Mouse (Mus musculus): ENCODE data around the gene Cela2a.

Gene Cela2a

DNA sequence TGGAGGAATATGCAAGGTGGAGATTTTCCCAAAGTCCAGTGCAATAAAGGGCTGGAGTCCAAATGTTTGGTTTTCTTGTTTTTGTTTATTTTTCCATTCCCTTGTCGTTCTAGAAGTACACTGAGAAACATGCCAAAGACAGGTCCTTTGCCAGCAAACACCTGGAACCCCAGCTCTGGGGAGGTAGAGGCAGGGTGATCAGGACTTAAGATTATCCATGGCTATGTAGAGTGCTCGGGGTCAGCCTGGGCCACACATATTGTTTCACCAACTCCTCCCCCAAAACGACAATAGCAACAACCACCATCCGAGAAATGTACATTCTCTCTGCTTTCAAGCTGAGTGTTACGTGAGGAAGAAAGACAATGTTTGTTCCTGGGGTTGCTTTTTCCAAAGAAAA is at the start of gene Cela2a:
TSS of gene Cela2a (minus strand) at position 101 of the 400 bp plus-strand sequence.
- DNase-seq (ENCODE audit: low read depth, low spot score), result no peak

DNA sequence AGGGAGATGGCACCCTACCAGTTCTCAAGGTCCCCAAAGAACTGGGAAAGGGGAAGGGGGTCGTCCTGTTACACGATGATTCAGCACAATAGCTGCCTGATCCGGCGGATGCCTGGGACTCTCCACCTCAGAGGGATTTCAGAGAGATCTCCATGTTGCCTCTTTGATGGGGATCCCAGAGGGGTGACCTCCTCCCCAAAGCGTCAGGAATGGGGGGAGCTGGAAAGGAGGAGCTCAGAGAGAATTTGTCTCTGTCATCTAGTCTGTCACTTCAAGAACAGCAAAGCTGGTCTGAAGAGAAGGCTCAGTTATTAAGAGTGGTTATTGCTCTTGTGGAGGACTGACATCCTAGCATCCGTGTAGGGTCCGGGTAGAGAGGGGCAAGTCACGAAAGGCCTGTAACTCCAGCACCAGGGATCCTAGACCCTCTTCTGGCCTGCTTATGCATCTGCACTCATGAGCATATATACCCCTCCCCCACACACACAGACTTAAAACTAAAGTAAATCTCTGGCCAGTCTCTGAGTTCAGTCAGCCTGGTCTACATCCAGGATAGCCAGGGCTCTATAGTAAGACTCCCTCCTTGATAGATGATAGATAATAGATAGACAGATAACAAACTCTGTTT is 49.6 kb upstream of the Cela2a start:
- DNase-seq (ENCODE audit: low read depth, low spot score), result peak; percentile 54

DNA sequence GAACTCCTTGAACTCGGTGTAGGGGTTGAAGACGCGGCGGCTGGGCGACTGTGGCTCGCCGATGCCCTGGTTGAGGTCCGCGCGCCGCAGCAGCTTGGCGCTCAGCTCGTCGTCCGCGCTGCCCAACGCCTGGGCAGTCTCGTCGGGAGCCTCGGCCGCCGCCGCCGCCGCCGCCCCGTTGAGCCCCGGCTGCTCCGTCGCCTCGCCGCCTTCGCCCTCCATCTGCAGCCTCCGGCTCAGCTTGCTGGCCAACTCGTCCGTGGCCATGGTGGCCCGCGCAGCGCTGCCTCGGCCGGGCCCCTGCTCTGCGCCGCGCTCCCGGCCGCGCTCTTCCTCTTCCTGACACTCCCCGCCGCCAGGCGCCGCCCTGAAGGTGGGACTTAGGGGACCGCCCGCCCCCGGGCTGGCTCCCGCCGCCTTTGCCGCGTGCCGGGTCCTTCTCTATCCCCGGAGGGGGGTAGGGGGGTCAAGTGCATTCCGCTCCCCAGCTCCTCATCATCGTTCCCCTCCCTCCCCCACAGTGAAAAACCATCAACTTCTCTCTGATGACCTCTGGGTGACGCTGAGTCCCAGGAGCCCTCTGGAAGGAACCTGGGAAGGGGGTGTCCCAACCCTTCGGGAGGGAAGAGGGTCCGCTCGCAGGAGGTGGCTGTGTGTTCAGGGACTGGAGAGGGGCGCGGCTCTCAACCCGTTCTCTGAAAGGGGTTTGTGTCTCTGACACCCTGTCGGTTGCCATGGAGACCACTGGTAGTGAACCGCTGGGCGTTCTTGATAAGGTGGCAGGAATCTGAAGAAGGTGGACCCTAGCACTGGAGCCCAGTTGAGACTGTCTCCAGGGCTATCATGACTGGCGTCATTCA is 48.9 kb upstream of the Cela2a start, which contains the start of gene Efhd2:
TSS of gene Efhd2 (minus strand) at position 320 of the 860 bp plus-strand sequence.
- peak; percentile 96 for DNase-seq (ENCODE audit: low read depth, low spot score)

DNA sequence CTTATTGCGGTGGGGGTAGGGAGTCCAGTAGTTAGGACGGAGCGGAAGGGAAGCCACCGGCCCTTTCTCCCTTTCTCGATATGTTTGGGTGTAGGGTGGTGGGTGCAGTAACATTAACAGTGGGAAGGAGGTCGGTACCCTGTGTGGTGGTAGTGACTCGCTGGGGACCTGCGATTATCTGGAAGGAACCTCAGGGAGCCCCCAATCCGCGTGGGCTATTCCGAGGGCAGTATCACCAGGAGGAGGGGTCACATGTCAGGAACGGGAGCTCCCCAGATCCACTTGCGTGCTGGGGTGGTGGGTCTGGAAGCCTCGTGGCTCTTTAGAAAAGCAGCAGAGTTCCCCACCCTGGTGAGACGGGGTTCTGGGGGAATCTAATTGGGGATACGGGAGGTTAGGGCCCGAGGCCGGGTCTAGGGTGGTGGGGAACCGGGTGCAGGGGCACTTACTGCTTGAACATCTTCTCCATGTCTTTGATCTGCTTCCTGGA is 48.2 kb upstream of the Cela2a start:
- no peak for DNase-seq (ENCODE audit: low read depth, low spot score)

DNA sequence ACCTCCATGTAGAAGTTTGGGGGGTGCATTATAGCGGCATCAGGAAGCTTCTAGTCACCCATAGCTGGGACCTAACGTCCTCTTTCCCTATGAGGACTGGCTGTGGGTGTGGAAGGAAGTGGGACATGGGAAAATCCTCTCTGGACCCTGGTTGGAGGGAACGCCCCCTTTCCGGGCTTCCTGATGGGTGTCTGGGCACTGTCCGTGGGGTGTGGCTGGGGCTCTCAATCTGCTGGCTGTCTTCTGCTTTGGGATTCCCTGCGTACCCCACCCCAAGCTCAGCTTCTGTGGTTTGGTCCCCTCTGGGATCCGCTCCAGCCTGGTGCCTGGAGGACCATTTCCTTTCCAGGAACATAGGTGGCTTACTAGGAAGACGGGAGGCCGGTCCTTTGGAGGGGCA is 47.0 kb upstream of the Cela2a start:
- DNase-seq (ENCODE audit: low read depth, low spot score), result no peak

GRCm38 (mm10) chr4:141871909-141872308 is 45.9 kb upstream of the Cela2a start:
- no peak for DNase-seq (ENCODE audit: low read depth, low spot score)

GRCm38 (mm10) chr4:141871333-141871725 is 45.4 kb upstream of the Cela2a start:
- no peak for DNase-seq (ENCODE audit: low read depth, low spot score)

DNA sequence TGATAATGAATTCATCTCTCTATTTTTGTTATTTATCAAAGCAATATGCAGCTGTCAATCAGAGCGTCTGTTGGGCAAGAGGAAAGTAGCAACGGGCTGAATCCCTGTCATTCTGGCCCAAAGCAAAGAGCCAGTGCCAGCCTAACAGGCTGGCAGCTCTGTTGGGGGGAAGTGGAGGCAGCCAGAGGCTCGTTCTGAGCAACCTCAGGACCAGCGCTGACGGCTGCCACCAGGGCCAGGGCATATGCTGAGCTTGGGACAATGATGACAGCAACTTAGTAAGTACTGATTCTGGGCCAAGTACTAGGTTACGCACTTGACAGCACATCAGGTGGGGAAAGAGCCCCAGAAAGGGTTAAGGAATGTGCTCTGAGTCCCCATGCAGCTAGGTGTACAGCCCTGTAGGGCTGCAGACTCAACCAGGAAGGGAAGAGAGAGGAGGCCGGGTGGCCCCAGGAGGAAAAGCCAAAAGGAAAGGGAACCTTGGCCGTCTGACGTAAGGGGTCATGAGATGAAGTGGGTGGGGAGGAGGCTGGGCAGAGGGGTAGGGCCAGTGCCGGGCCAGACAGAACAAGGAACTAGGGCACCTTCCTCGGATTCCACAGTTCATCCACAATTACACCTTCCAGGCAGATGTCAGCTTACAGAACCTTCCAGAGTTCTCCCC is 44.8 kb upstream of the Cela2a start:
- no peak for DNase-seq (ENCODE audit: low read depth, low spot score)

DNA sequence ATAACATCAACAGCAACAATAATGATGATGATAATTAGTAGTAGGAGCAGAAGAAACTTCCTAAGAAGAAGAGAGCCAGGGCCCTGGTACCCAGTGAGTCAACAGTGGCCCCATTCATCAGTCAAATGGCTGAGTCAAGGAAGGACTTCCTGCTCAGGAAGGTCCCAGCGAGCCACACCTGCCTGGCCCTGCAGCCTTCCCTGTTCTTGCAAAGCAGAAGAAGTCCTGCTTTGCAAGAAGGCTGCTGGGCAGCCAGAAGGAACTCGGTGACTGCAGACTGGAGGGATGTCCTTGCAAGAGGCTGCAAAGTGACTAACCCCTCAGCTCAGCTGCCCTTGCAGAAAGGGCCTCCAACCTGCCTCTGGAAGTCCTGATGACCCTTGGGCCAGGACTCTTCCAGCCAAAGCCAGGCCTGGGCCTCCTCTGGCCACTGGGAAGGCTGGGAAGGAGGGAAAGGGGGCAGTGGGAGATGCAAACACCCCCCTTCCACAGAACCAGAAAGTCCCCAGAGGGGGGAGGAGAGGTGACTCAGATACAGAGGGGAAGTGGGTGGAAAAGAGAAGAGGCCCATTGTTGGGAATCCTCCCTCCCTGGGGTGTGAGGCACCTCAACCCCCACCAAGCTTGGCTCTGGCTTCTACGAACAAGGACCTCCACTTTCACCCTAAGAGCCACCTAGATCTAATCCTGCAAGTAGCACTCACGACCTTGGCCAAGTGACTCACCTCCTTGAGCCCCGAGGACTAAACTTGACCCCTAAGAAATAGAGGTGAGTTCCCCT is 43.7 kb upstream of the Cela2a start:
- DNase-seq (ENCODE audit: low read depth, low spot score), result no peak

GRCm38 (mm10) chr4:141868051-141868450 is 42.1 kb upstream of the Cela2a start:
- DNase-seq (ENCODE audit: low read depth, low spot score), result no peak

- DNase-seq (ENCODE audit: low read depth, low spot score), result no peak
Measured at GRCm38 (mm10) chr4:141867498-141867897, 41.5 kb upstream of the Cela2a start.

DNA sequence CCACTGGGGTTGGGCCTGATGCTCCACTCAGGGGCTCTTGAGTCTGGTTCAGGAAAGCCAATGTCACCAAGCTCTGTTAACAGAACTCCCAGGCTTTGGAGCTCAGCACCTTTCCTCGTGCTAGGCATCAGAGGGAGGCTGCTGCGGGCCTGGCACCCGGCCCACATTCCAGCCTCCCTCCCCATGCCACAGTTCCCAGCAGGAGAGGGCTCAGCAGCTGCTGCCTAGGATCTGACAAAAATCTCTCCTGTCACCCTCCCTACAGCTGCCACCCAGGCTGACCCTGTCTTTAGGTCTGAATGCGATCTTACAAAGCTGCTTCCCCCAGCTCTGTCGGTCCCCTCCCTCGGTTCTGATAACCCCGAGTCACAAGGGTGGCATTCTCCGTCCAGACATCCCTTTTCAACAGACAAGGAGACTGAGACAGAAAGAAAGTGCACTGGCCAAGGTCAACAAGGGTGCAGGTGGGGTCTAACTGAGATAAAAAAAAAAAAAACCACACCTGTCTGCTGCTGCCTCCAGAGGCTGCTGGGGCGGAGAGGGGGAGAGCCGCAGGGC is 41.1 kb upstream of the Cela2a start:
- no peak for DNase-seq (ENCODE audit: low read depth, low spot score)

DNA sequence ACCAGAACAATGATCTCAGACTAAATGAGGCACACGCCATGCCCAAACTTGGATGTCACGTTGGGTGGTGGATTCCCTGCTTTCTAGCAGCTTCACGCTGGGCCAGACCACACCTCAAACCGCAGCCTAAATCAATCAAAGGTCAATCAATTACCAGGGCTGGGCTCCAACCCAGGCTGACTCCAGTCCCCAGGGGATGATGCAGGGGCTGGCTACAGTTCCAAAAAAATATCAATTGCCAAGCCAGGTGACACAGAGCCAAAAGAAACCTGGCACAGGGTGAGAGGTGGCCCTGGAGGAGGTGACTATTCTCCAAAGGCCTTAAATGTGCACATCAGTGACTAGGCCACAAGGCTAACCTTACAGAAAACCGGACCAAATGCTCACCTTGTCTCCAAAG is 39.6 kb upstream of the Cela2a start:
- DNase-seq (ENCODE audit: low read depth, low spot score), result no peak

- DNase-seq (ENCODE audit: low read depth, low spot score), result peak; percentile 80
Measured at GRCm38 (mm10) chr4:141865006-141865405, 39.0 kb upstream of the Cela2a start.

- peak; percentile 61 for DNase-seq (ENCODE audit: low read depth, low spot score)
Measured at GRCm38 (mm10) chr4:141864506-141864905, 38.5 kb upstream of the Cela2a start.

GRCm38 (mm10) chr4:141863726-141864280 is 37.8 kb upstream of the Cela2a start:
- no peak for DNase-seq (ENCODE audit: low read depth, low spot score)

DNA sequence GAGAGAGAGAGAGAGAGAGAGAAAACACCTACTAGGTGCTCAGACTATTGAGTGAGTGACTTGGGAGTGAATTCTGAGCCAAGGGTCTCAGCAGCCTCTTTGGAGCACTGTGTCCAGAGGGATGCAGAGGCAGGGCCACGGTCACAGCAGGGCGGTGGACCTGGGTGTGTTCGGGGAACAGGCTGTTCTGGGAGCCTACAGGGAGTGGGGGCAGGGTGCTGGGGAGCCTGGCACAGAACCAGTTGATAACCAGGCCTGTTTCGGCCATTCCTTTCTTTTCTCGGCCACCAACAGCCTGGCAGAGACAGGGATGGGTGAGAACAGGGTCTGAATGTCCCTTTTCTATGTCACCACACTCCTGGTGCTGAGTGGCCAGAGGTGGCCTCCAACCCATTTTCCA is 36.9 kb upstream of the Cela2a start:
- no peak for DNase-seq (ENCODE audit: low read depth, low spot score)

DNA sequence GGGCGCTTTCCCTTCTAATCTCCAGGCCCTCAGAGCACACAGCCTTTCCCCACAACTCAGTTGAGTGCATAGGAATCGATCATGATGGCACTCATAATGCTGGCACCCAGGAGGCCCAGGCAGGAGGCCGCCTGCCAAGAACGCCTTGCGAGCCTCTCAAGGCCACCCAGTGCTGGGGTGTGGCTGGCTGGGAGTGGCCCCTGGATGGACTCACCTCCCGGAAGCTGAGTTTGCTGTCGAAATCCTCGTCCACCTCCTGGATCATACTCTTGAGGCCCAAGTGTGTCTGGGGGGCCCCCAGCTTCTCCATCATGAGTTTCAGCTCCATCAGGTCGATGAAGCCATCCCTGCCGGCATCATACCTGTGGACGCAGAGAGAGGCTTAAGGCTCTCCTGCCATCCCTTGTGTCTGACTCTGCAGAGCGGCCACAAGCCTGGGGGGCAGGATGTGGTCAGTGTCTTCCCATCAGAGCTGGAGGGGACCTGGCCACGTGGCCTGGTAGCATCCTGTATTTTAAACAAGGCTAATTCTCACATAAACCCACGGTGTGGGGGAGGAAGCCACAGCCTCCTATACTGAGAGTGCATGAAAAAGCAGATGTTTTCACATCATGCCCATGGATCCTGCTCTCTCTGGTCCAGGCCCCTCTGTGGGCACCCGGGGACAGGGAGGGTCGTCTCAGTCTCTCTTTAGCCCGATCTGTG is 35.8 kb upstream of the Cela2a start:
- DNase-seq (ENCODE audit: low read depth, low spot score), result no peak

DNA sequence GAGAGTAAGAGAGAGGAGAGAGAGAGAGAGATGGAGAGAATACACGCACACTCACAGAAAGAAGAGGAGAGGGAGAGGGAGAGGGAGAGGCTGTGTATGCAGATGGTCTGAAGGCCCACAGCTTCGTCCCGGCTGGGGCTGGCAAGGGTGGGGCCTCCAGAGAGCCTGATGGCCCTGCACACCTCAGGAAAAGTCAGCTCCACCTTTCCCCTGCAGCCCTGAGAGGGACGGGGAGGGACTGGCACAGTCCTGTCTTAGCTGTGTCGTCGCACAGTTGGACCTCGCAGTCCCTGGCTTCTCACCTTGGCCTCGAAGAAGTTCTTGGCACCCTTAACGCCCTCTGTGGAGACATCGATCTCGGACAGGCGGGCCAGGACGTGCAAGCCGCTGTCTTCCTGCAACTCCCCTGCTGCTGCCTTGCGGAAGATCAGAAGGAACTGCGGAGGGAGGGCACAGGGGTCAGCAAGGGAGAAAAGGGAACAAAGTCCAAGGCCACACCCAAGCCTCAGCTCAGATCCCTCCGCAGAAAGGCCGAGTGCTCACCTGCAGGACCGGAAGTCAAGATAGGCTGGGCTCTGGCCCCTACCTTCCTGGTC is 34.4 kb upstream of the Cela2a start:
- no peak for DNase-seq (ENCODE audit: low read depth, low spot score)

DNA sequence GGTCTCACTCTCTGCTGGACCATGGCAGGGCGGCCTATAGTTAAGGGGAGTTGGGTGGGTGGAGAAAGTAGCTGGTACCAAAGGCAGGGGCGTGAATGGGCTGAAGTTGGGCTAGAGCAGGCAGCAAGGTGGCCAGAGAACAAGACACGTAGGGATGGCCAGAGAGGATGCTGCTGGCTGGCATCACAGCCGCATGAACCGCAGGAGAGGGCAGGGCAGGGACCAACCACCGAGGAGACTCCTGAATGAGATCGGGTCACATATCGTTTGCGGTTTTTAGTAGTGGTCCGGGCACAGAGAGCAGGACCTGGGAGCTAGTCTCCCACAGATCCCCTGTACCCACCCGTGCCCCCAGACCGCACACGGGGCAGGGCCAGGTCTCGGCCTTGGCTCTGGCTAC is 33.4 kb upstream of the Cela2a start:
- DNase-seq (ENCODE audit: low read depth, low spot score), result no peak

All from R1 (cell line).